15 mouse cellular contexts compared by ENCODE assay signal in genomic region chr17:69267526-69267925, GRCm38 (mm10).
A peak's percentile ranks its signal among the peaks of the same experiment; 100 is the strongest.
DNase-seq lines count a peak whose midpoint lies in the region; ATAC-seq and TF ChIP-seq lines count a peak whose summit lies in the region.
"Had no signal": no experiment of that assay in that cellular context is flagged by ENCODE, and none has a peak within 500 bp of the region (broad histone marks: within the 10 kb centered on the region; RNA-seq: fewer than 3 reads in every experiment).

No protein-coding gene starts in this region.

- no peaks in the 10 kb centered on the region for H3K27me3 ChIP-seq in heart, embryonic 10.5 days (ENCODE audit: insufficient read depth, poor library complexity, severe bottlenecking)
- no peaks in the 10 kb centered on the region for H3K27me3 ChIP-seq in heart, embryonic 16.5 days (ENCODE audit: control insufficient read depth, insufficient read depth, low read length)
- no peaks in the 10 kb centered on the region for H3K27me3 ChIP-seq in forebrain, embryonic 12.5 days
- H3K27me3 ChIP-seq: embryonic facial prominence, embryonic 12.5 days; liver, embryonic 15.5 days had no signal

- 40% methylated on average over 6 of the region's 6 CpGs for WGBS in heart, embryonic 10.5 days
- WGBS in heart, embryonic 16.5 days = 33% methylated on average over 6 of the region's 6 CpGs
- 75% methylated on average over 6 of the region's 6 CpGs for WGBS in forebrain, embryonic 12.5 days

- no peaks in the 10 kb centered on the region for H3K9me3 ChIP-seq in heart, embryonic 10.5 days
- H3K9me3 ChIP-seq in heart, embryonic 16.5 days (replicated peaks; ENCODE audit: control insufficient read depth, low read length) = no peaks in the 10 kb centered on the region
- no peaks in the 10 kb centered on the region for H3K9me3 ChIP-seq in forebrain, embryonic 12.5 days
- H3K9me3 ChIP-seq: embryonic facial prominence, embryonic 12.5 days; liver, embryonic 15.5 days had no signal

- TF ChIP-seq CTCF in brain, embryonic 14.5 days (IDR thresholded peaks at IDR 0.05; ENCODE audit: borderline replicate concordance, extremely low read depth, insufficient read depth, insufficient read length) = no peak

- H3K36me3 ChIP-seq in heart, embryonic 10.5 days = peaks cover 24% of the 10 kb centered on the region
- H3K36me3 ChIP-seq in heart, embryonic 16.5 days (ENCODE audit: control insufficient read depth, insufficient read depth) = peaks cover 9% of the 10 kb centered on the region; the same call in 1 of the 2 replicates
- no peaks in the 10 kb centered on the region for H3K36me3 ChIP-seq in forebrain, embryonic 12.5 days (replicated peaks)
- H3K36me3 ChIP-seq: liver, embryonic 15.5 days had no signal

- peak; percentile 94 for DNase-seq in heart, adult 11 months
- DNase-seq in heart, embryonic 10.5 days (ENCODE audit: low spot score) = no peak
- peak; percentile 12 for DNase-seq in brain, embryonic 14.5 days (ENCODE audit: low read depth)
- DNase-seq in cerebellum, postnatal 10 days = peak; percentile 79 to 84
- DNase-seq in gastrocnemius, postnatal 25 days = no peak
- no peak for DNase-seq in kidney, adult 8-10 months
- DNase-seq: adrenal gland, adult 2 months; B cell, adult 2 months; kidney, postnatal 10 days; lung, postnatal 14 days; thymus, adult 18-20 months had no signal

- H3K4me2 ChIP-seq in heart, embryonic 16.5 days (ENCODE audit: low read depth, low read length) = peak overlapping the region; percentile 16; the same call in 1 of the 2 replicates
- no peak overlapping the region for H3K4me2 ChIP-seq in forebrain, embryonic 12.5 days
- H3K4me2 ChIP-seq: embryonic facial prominence, embryonic 12.5 days; liver, embryonic 15.5 days had no signal

- no peak for TF ChIP-seq POLR2A in brain, embryonic 14.5 days (IDR thresholded peaks at IDR 0.05; ENCODE audit: borderline replicate concordance, extremely low read depth, insufficient read depth, insufficient read length, poor library complexity, severe bottlenecking)

- no peak overlapping the region for H3K9ac ChIP-seq in heart, embryonic 16.5 days (ENCODE audit: low read length)
- H3K9ac ChIP-seq in forebrain, embryonic 12.5 days = no peak overlapping the region
- H3K9ac ChIP-seq: embryonic facial prominence, embryonic 12.5 days; liver, embryonic 15.5 days had no signal

- peak; percentile 82 for ATAC-seq in heart, embryonic 16.5 days (replicated peaks; ENCODE audit: extremely low read depth, insufficient read depth, low FRiP score)
- no peak for ATAC-seq in forebrain, embryonic 12.5 days (ENCODE audit: low FRiP score)

- H3K4me1 ChIP-seq in heart, embryonic 10.5 days = peaks cover 33% of the 10 kb centered on the region
- H3K4me1 ChIP-seq in heart, embryonic 16.5 days (ENCODE audit: control insufficient read depth, insufficient read depth, low read length) = peaks cover 24% of the 10 kb centered on the region
- peaks cover 7% of the 10 kb centered on the region for H3K4me1 ChIP-seq in forebrain, embryonic 12.5 days
- H3K4me1 ChIP-seq: embryonic facial prominence, embryonic 12.5 days had no signal

- H3K4me3 ChIP-seq in heart, embryonic 10.5 days = no peak overlapping the region
- H3K4me3 ChIP-seq in heart, embryonic 16.5 days (ENCODE audit: low read length) = no peak overlapping the region
- no peak overlapping the region for H3K4me3 ChIP-seq in forebrain, embryonic 12.5 days (replicated peaks)
- H3K4me3 ChIP-seq: embryonic facial prominence, embryonic 12.5 days; liver, embryonic 15.5 days had no signal

- H3K27ac ChIP-seq in heart, embryonic 10.5 days = no peak overlapping the region
- H3K27ac ChIP-seq in heart, embryonic 16.5 days (ENCODE audit: low read length) = peak overlapping the region; percentile 73
- H3K27ac ChIP-seq in forebrain, embryonic 12.5 days = no peak overlapping the region
- H3K27ac ChIP-seq: embryonic facial prominence, embryonic 12.5 days; liver, embryonic 15.5 days had no signal

Comparison
In these comparisons a context has a peak if more than half of its experiments do, and no peak if none do; other contexts are left out.
1. DNase-seq: peak in heart, adult 11 months (single experiment), brain, embryonic 14.5 days (single experiment) and cerebellum, postnatal 10 days (2 of 2); none in heart, embryonic 10.5 days (single experiment), gastrocnemius, postnatal 25 days (single experiment) and kidney, adult 8-10 months (0 of 2).